Mouse (Mus musculus) frontal cortex, postnatal 10 days (tissue): Measurements from ENCODE around the gene Atad3a.

Experiments
- DNase-seq, 2 experiments: peaks; one replicate each; pipeline ENCODE4 v3.0.0; 2022; ENCODE audit warnings: low spot score in 2 of 2, mixed read lengths in 1 of 2

Gene Atad3a

DNA sequence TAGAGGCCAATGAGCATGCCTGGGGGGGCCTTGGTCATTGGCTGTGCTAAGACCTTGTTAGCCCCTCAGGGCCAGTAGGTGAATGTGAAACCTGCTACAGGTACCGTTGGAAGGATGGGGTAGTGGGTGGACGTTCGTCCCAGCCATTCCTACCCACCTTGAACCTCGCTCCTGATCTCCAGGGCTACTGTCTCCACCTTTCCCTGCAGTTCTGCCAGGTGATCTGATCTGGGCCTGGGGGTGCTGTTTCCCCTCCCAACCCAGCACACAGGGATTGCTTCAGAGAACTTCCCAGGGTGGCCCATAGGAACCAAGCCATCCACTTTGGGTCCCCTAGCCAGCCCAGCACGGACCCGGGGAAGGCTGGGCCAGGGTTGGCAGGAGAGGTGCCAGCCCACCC is 21.7 kb downstream of the Atad3a start:
- DNase-seq, result no peak

DNA sequence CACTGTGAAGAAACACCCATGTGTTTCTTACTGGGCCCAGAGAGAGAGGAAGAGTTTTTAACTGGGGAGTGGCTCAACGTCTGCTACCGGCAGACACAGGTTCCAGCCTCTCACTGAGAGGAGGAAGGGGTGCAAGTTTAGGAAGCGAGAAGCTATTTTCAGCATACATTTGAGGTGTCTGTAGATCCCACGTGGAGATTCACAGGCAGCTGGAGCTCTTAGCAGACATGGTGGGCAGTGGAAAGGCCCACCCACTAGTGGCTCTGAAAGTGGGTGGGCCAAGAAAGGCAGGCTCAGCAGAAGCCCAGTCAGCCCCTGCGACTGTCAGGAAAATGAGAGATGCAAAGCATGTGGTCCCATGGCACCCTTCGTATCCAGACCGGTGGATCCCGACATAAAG is 22.6 kb downstream of the Atad3a start:
- peak in 1 of 2 experiments; percentile 21 for DNase-seq

DNA sequence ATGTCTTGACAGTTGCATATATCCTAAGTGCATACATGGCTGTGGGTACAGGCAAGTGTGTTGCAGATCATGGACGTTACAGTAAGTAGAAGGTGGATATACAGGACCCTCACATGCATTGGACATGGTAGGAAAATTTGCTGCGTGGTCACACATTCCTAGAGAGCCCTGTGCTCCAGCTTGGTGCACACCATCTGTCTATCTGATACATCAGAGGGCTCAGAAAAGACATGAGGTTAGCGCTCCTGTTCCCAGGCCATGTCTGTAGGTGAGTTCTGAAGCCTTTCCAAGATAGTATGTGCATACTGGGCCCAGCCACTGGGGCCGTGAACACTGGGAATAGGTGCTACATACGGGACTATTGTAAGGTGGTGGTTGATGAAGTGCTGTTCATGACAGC is 24.5 kb downstream of the Atad3a start:
- no peak for DNase-seq

DNA sequence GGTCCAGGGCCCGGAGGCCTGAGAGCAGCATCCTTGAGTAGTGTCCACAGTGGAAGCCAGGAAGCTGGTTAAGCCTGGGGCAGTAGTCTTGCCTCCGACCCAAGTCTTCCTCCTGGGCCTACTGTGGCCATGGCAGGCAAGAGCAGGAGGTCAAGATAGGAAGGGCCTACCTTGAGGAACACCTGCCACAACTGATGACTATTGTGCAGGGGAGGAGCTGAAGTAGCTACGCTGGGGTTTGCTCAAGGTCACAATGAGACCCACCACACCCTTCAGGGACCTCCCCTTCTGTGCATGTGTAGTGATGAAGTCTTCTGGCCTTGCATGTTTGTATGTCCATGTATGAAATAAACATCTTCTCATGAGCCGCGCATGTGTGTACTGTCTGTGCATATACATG is 25.1 kb downstream of the Atad3a start:
- DNase-seq, result no peak

DNA sequence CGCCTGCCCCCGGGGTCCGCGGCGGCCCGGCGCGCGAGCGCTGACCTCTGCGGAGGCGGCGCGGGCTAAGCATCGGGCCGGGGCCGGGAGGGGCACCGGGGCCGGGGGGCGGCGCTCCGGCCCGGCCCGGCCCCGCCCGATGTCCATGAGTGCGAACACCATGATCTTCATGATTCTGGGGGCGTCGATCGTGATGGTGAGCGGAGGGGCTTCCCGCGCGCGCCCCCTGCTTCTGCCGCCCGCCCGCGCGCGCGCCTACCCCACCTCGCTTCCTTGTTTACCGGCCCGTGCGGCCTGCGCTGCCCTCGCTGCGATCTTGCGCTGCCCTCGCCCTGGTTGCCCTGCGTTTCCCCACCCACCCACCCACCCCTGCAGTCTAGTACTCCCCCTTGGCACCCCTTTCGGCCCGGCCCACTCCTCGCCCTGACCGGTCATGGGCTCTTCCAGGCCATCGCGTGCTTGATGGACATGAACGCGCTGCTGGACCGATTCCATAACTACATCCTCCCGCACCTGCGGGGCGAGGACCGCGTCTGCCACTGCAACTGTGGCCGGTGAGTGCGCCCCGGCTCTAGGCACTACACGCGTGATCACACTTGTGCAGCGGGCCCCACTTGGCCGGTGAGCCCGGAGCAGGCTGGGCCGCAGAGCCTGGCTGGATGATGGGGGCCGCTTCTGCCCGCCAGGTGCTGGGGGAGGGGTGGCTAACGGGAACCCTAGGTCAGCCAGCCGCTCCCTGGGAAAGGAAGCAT is 25.8 kb downstream of the Atad3a start:
- peak in 1 of 2 experiments; percentile 51 for DNase-seq

DNA sequence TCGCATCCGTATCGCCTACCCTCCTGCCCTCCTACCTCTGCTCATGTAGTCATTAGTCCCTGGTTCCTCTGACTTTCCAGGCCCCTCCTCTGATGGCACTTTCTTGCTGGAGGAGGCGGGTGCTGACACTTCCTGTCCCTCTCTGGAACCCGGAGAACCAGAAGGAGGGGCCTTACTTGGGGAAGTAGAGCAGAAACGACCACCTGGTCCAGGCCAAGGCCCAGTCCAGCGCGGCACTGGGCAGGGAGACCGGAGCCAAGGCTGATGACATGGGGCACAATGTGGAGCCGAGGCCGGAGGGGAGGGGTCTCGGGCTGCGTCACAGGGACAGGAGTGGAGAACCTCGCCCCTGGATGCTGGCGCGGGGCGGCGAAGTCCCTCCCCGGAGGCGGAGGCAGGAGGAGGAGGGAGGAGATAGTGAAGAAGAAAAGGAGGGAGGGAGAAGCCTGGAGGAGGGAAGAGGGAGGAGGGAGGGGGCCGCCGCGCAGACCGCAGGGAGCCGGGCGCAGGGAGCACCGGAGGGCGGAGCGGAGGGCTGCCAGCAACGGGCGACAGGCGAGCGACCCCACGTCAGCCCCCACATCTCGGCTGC is 26.4 kb downstream of the Atad3a start, which contains the start of gene Tmem240:
Tmem240 (plus strand) TSS at position 451 of the 592 bp plus-strand sequence.
- peak; percentile 91 to 92 for DNase-seq

DNA sequence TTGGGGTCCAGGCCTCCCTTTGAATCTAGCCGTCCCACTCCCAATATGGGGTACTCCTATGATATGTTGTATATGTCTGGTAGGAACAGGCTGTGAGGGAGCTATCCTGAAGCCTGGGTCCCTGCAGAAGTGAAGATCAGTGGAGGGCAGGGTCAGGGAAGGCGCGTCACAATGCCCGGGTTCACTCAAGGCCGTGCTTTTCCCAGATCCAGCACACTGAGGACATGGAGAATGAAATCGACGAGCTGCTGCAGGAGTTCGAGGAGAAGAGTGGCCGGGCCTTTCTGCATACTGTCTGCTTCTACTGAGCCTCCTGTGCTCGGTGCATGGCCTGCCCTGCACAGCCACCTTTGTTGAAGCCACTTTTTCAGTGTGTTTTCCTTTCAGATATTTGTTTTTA is 27.6 kb downstream of the Atad3a start:
- no peak for DNase-seq

DNA sequence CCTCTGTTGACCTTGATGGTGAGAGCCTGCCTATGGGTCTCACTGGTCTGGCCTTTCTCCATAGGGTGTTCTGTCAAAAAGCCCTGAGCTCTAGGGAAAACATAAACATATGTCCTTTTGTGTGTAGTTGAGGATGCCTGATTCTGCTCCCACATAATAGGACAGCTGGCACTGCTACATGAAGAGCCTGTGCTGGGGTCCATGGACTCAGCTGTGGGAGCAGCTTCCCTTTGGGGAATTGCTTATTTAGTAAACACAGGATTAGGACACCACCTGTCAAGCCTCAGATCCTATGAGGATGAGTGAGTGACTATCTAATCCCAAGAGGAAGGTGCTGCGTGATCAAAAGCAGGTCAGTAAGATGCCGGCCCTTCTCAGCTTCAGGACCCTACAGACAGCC is 32.9 kb downstream of the Atad3a start:
- DNase-seq, result no peak

DNA sequence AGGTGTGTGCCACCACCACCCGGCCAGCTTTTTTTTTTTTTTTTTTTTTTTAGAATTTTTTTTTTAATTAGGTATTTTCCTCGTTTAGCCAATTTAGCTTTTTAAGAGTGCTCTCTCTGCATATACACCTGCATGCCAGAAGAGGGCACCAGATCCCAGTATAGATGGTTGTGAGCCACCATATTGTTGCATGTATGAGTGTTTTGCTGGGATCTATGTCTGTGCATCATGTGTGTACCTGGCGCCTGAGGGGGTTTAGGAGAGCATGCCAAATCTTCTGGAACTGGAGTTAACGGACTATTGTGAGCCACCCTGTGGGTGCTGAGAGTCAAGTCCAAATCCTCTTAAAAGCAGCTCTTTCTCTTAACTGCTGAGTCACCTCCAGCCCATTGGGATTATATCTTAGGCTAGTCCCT is 39.2 kb downstream of the Atad3a start:
- no peak for DNase-seq

DNA sequence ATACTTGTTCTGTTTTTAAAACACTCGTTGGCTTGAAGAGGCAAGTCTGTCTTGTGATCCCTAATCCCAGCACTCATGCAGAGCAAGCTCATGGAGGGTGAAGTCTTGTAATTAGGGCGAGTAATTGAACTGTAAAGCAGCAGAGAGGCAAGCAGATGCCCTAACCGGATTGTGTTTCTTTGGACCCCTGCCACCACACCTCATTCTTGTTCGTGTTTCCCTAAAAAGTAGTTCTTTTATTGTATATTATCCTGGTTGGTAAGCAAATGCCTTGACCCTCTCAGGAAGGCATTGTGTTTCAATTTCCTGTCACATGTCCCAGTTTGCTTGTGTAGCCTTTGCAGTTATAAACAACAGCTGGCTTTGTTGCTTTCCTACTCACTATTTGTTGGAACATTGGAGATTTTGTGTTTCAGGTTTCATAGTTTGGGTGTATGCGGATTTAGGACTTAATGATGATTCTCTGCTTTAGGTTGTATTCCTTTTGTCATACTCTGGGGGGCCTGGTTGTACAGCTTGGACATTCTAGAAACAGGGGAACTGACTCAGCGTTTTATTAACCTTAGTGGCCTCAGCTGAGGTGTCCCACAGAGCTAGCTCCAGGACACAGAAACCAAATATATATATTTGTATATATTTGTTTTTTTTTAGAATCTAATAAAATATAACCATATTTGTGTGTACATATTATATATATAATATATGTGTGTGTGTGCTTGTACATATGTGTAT is 50.2 kb downstream of the Atad3a start:
- no peak for DNase-seq

DNA sequence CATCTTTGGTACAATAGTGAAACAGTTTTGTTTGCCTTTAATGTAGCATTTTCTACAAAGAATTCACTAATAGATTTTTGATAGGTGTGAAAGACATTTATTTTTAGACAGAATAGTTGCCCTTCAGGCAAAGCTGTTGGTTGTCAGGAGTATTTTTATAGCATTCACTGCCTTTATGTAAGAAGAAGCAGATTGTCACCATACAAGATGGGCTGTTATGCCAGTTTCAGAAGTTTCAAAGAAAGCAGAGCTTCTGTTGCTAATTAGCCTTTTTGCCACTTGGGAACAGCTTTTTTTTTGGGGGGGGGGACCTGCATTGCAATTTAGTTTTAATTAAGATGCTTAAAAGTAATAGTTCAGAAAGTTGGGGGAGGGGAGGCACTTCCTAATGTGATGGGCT is 51.9 kb downstream of the Atad3a start:
- no peak for DNase-seq

DNA sequence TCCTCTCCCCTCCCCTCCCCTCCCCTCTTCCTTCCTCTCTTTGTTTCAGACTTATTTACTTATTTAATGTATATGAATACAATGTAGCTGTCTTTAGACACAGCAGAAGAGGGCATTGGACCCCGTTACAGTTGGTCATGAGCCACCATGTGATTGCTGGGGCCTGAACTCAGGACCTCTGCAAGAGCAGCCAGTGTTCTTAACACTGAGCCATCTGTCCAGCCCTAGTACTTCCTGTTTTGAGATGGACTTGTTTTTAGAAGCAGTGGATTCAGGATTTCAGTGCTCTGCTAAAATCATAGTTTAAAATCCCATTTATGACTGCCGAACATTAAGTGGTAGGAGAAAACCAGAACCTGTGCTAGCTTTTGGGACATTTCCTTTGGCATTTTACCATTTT is 52.3 kb downstream of the Atad3a start:
- DNase-seq, result no peak

DNA sequence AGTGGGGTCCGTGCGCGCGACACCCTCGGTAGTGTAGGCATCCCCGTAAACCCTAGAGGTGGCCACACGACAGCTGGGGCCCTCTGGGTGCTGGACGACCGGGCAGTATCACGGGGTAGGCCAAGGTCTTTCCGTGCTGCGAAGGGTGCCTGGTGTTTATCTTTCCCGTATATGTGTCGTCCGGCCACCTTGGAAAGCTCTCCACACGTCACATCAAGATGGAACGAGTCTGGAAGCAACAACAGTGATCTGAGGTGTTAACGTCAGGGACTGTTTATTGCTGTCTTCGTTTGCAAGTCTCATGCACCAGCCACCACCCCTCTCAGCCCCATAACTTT is 55.3 kb downstream of the Atad3a start:
- DNase-seq, result no peak

DNA sequence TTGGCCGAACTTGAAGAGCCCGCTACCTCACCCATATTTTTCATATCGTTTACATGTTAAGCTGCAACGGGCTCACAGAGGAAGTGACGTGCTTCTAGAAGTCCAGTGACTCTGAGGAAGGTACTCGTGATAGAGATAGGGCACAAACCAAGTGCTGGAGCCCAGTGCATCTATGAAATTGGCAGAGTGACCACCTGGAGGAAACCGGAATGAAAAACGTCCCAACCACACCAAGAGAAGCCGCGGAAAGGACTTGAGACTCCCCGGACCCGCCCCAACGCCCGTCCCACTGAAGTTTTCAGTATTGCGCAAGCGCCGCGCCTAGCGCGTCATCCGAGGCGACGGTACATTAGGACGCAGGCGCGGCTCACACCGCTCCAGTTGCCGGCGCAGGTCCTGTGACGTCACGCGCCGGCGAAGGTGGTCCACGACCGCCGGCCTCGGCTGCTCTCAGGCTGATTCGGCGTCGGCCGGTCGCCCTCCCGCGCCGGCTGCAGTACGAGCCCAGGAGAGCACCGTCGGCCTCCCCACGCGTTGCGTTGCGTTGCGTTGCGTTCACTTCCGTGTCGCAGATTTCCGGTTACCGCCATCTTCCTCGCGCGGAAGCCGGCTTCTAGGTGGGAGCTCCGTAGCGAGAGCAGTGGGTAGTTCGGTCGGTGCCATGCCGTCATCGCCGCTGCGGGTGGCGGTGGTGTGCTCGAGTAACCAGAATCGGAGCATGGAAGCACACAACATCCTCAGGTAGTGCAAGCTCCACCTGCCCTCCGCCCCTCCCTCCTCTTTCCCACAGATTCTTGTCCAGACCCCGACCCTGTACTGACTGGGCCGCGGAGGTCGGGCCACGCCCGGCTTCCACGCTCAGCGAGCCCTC is 55.9 kb downstream of the Atad3a start, which contains the start of gene Ssu72:
Ssu72 (plus strand) TSS at position 80 of the 871 bp plus-strand sequence.
- DNase-seq, result peak; percentile 88 to 94

DNA sequence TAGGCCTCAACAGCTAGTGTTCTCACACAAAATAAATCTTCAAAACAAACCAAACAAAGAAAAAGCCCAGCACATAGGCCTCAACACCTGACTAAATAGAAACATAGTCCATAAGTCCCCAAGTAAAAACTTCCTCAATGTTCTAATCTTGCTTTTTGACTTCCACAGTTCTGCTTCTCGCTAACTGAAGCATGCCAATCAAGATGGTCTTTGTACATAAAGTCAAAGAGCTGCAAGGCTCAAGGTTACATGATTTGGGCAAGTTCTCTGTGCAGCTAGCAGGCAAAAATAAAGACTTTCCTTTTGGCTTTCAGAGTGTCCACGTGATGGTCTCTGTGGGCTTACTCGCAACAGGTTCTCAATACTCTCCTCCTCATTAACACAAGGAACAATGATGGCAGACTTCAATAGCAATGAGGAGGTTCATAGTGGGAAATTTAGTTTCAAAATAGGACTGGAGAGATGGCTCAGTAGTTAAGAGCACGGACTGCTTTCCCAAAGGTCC is 57.4 kb downstream of the Atad3a start:
- no peak for DNase-seq

DNA sequence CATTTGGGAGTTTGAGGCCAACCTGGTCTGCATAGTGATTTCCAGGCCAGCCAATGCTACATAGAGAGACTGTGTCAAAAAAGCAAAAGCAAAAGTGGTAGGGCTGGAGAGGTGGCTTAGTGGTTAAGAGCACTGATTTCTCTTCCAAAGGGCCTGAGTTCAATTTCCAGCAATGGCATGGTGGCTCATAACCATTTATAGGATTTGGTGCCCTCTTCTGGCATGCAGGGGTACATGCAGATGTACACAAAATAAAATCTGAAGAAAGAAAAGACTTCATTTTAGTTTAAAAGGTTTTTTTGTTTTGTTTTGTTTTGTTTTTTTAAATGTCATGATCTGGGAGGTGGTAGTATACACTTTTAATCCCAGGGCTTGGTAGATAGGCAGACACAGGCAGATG is 60.5 kb downstream of the Atad3a start:
- no peak for DNase-seq

DNA sequence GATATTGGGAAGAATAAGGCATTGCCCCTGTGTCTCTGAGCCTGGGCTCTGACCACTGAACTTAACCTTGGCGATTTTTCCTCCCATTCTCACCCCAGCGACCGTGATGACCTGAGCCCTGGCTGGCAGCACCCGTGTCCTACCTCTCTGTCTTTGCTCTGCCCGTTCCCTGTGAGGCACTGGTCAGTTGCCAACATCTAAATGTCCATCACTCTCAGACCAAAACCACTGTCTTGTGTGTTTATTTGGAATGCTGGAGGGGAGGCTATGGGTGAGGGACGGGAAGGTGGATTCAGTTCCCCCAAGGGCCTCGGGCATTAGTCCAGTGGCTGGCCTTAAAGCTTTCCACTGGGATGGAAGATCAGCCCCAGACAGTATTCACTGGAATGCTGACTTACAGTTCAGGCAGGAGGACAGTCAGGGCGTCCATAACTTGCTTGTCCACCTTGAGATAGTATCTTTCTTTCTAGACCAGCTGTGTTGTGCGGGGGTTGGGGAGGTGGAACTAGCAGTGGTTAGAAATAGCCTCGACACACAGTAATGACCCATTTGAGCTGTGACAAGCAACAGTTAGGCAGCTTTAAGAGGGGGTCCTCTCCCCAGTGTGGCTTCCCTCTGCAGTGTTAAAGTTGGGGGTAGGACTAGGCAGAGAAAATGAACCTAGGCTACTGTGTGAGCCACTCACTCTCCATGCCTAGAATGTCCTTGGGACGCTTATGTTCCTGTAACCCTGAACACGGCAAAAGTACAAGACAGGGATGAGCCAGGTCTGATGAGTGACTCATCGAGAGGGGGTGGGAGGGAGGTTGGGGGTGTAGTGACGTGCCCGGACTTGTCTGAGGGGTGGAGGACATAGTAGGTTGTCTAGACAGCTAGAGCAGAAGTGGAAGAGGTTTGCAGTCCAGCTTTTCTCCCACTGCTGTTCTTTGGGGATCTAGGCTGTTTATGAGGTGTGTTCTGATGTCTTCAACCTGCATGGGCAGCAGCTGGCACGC is 64.3 kb downstream of the Atad3a start:
- DNase-seq, result no peak

DNA sequence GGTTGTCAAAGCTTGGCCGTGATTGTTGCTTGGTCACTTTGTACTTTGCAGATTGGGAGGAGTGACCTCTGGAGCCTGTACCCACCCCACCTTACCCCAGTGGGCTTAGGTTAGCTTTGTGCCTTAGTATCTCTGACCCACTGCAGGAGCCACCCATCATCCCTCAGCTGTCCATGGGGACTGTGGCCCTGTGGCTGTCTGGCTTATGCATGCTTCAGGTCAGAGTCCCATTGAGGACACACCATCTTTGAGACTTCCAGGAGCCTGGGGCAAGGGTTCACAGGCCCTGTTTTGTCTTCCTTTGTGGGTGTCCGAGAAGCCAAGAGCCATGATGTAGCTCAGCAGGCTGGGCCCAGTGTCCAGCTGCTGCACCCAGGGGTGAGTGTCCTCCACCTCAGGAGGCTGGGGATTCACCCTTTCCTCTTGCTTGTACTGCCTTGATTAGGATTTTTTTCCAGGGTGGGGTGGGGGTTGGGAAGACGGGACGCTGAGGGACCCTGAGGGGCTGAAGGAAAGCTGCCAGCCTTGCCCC is 65.3 kb downstream of the Atad3a start:
- DNase-seq, result no peak

DNA sequence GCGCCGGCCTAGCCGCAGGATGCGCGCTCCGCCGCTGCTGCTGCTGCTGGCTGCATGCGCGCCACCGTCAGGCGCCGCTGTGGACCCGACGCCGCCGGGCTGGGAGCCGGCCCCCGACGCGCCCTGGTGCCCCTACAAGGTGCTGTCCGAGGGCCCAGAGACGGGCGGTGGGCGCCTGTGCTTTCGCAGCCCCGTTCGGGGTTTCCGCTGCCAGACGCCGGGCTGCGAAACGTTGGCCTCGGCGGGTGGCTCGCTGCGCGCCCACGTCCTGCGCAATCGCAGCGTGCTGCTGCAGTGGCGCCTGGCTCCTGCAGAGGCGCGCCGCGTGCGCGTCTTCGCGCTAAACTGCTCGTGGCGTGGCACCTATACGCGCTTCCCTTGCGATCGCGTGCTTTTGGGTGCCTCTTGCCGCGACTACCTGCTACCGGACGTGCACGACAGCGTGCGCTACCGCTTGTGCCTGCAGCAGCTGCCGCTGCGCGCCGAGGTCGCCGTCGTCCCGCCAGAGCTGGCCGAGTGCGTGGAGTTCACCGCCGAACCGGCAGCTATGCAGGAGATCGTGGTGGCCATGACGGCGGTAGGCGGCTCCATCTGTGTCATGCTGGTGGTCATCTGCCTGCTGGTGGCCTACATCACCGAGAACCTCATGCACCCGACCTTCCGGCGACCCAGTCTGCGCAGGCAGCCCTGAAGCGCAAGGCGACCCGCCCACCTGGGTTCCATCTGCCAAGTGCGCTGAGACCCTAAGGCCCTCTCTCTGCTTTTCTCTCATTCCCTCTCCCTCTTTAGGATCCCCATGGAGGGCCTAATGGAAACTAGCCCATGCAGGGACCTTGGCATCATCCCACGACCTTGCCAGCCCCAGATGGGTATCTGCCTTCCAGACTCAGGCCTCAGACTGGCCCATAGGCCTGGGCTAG is 66.2 kb downstream of the Atad3a start:
- peak; percentile 64 to 76 for DNase-seq
